Mouse (Mus musculus) stomach, postnatal 0 days (tissue): ENCODE data around the gene C1ql4.

Source experiments
- CTCF ChIP-seq: IDR thresholded peaks from 2 replicates; pipeline ENCODE4 v1.5.1; 2016; ENCODE audit warnings: antibody characterized with exemption, low read depth, mild to moderate bottlenecking, moderate library complexity
- EP300 ChIP-seq: optimal IDR thresholded peaks from 2 replicates; pipeline ENCODE3; 2016; ENCODE audit warnings: antibody characterized with exemption

DNA sequence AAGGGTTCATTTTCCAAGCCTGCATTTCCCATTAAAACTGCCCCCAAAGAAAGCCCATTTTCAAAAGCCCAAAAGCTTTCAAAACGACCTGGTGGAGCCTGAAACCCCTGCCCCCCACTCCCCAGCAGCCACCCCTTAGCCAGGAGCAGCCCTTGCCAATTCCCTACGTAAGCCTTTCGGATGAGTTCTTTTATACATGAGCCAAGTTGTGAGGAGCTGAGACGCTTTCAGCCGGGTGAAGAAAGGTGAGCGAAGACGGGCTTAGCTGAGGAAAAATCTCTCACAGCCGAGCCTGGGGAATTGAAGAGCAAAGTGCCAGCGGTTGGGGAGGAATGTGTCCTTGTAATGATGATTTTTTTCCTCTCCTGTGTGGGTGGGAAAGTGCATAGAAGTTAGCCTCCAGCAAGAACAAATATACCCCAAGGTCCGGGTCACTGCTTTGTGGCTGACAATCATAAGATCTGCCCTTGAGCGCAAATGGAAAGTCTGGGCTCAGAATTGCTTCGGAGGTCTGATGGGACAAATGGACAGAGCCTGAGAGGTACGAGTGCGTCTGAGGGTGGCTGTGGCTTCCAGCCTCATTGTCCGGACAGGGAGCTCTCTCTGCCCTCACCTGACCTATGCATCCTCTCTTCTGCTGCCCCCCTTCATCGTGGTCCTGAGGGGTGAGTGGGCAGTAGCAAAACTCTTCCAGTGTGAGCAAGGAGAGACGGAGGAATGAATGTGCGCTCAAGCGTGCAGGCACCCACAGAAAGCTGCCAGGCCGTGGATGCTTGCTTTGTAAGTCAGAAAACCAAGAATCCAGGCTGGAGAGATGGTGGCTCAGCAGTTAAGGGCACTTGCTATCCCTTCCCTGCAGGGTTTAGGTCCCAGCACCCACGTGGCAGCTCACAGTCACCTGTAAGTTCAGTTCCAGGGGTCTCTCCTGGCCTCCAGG, 46.4 kb downstream of the C1ql4 start:
- TF ChIP-seq CTCF, result no peak
- TF ChIP-seq EP300, result no peak
